Mouse (Mus musculus): ENCODE measurements around the gene Kank2. TPM values are rescaled to one million over a fixed set of nuclear protein-coding genes. Genes with fewer than 3 reads are reported as not detected.
A peak's percentile ranks its signal among the peaks of the same experiment; 100 is the strongest.

Kank2 gene
- total and polyA plus RNA-seq, 3 experiments = 0.09 to 2.3 (median 0.60) TPM

DNA sequence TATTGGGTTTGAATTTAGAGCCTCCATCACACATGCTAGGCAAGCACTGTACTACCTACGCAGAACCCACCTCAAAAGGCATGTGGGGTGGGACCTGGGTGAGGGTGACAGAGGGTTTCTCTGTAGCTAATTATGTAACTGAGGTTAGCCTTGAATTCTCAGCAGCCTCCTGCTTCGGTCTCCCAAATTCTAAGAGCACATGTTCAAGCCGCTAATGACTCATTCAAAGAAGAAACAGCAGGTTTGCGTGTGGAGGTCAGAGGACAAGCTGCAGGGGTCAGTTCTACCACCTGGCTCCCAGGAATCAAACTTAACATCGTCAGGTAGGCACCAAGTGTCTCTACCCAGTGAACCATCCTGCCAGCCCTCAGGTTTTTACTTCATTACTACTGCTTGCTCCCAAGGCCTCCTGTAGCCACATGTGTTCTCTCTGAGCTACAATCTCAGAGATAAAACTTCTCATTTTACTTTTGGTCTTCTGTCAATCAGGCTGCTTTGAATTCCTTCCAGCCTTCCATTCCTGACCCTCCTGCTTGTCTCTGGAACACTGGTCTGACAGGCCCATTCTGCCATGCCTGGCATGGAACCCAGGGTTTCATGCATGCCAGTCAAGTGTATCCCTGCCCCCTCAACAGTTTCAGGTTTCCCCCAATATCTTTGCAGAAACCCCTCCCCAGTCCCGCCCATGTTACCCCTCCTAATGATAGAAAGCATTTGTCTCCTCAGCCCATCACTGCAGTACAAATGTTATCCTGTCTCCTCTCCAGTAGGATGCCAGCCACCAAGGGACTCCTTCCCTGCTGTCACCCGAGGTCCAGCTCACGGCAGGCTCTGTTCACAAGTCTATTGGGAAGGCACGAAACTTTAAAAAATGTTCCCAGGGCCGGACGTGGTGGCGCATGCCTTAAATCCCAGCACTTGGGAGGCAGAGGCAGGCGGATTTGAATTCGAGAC lies 39.7 kb downstream of the Kank2 start:
- H3K4me1 ChIP-seq (ENCODE audit: control insufficient read depth in 1 of 2, insufficient read depth in 2 of 2) = peaks cover 4 to 30% of the 10 kb centered on the region in 2 experiments
- no peak for DNase-seq (ENCODE audit: extremely low read depth)
- peak; percentile 60 for TF ChIP-seq MAX (IDR thresholded peaks at IDR 0.05; ENCODE audit: low read length)
- no peak for TF ChIP-seq USF2 (conservative IDR thresholded peaks at IDR 0.05; ENCODE audit: low read depth, low read length)
- peak; percentile 79 for TF ChIP-seq MYC (IDR thresholded peaks at IDR 0.05; ENCODE audit: low read depth, low read length)
- peak; percentile 23; the same call in 1 of the 2 replicates for TF ChIP-seq MXI1 (IDR thresholded peaks at IDR 0.05; ENCODE audit: low read depth, low read length)
- dilution Hi-C loops (cut with MboI; ENCODE audit: extremely low pct_ligation_motif_present, extremely low pct_unique_long_range_greater_than_20kb, low sequenced_read_pairs) = no loop called here
- H3K36me3 ChIP-seq (replicated peaks in 1 of 2; ENCODE audit: control insufficient read depth in 1 of 2, insufficient read depth in 1 of 2, low read length in 1 of 2) = peaks cover 16 to 39% of the 10 kb centered on the region in 2 experiments
- peaks cover 14% of the 10 kb centered on the region; the same call in 1 of the 2 replicates for H3K79me2 ChIP-seq (replicated peaks; ENCODE audit: control insufficient read depth, extremely low read depth, insufficient read depth, poor library complexity, severe bottlenecking)
- no peaks in the 10 kb centered on the region for H3K9me3 ChIP-seq (replicated peaks; ENCODE audit: low read length)
- H3K4me3 ChIP-seq (replicated peaks in 1 of 3; ENCODE audit: low read depth in 2 of 3, low read length in 2 of 3, poor library complexity in 1 of 3) = peak overlapping the region; percentile 80 to 93 (median 88)
- no peaks in the 10 kb centered on the region for H3K27me3 ChIP-seq (replicated peaks)
- in situ Hi-C loops (cut with MboI; ENCODE audit: low pct_ligation_motif_present, low pct_unique_long_range_greater_than_20kb, low sequenced_read_pairs) = no loop called here
- peak overlapping the region; percentile 90 for H3K4me2 ChIP-seq (ENCODE audit: insufficient read depth, low read depth, poor library complexity, severe bottlenecking)
- H3K27ac ChIP-seq (ENCODE audit: insufficient read depth, low read depth) = no peak overlapping the region
- H3K9ac ChIP-seq (ENCODE audit: insufficient read depth, low read depth) = peak overlapping the region; percentile 93

DNA sequence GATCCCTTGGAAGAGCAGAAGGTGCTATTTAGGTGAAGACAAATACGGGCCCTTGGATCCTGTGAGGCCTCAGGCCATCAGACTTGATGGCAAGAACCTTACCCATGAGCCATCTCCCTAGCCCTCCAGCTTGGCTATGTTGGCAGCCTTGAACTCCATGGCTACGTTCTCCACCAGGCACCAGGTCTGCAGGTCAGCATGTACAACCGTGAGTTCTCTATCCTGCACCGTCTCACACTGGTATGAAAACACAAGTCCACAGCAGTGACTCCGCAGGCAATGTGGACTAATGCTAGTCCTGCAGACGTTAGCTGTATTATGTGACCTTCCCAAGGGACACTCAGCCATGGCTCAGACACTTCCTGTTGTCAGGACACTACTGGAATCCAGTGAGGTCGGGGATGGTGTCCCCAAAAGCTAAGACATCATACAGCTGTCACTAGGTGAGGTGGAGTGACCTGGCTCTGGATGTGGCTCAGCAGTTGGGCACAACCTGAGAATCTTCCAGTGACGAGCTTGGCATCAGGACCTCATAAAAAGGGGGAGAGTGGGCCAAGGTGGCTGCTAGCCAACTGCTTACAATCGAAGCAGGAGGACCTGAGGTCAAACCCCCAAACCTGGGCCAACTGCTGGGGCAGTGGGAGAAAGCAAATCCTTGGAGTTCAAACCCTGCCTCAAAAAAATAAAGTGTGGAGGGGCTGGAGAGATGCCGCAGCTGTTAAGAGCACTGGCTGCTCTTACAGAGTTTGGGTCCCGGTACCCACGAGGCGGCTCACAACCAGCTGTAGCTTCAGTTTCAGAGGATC lies 43.8 kb downstream of the Kank2 start:
- no peak overlapping the region for H3K4me3 ChIP-seq (replicated peaks in 1 of 3; ENCODE audit: low read depth in 2 of 3, low read length in 2 of 3, poor library complexity in 1 of 3)
- peaks cover 4 to 39% of the 10 kb centered on the region in 2 experiments for H3K4me1 ChIP-seq (ENCODE audit: control insufficient read depth in 1 of 2, insufficient read depth in 2 of 2)
- H3K4me2 ChIP-seq (ENCODE audit: insufficient read depth, low read depth, poor library complexity, severe bottlenecking) = no peak overlapping the region
- H3K27ac ChIP-seq (ENCODE audit: insufficient read depth, low read depth) = no peak overlapping the region
- in situ Hi-C loops (cut with MboI; ENCODE audit: low pct_ligation_motif_present, low pct_unique_long_range_greater_than_20kb, low sequenced_read_pairs) (no loop called here), dilution Hi-C loops (cut with MboI; ENCODE audit: extremely low pct_ligation_motif_present, extremely low pct_unique_long_range_greater_than_20kb, low sequenced_read_pairs) (no loop called here)
- no peaks in the 10 kb centered on the region for H3K9me3 ChIP-seq (replicated peaks; ENCODE audit: low read length)
- DNase-seq (ENCODE audit: extremely low read depth) = no peak
- H3K27me3 ChIP-seq (replicated peaks) = no peaks in the 10 kb centered on the region
- no peak overlapping the region for H3K9ac ChIP-seq (ENCODE audit: insufficient read depth, low read depth)
- H3K36me3 ChIP-seq (replicated peaks in 1 of 2; ENCODE audit: control insufficient read depth in 1 of 2, insufficient read depth in 1 of 2, low read length in 1 of 2) = peaks cover 16 to 67% of the 10 kb centered on the region in 2 experiments
- peaks cover 12% of the 10 kb centered on the region; the same call in 1 of the 2 replicates for H3K79me2 ChIP-seq (replicated peaks; ENCODE audit: control insufficient read depth, extremely low read depth, insufficient read depth, poor library complexity, severe bottlenecking)
- TF ChIP-seq ZMIZ1 (IDR thresholded peaks at IDR 0.05; ENCODE audit: low read depth, low read length) = no peak
- TF ChIP-seq SMC3 (IDR thresholded peaks at IDR 0.05; ENCODE audit: low read depth, low read length) = no peak
- TF ChIP-seq TCF12 (IDR thresholded peaks at IDR 0.05; ENCODE audit: low read depth, low read length) = no peak
- TF ChIP-seq MAFK (IDR thresholded peaks at IDR 0.05; ENCODE audit: insufficient replicate concordance, low read length) = no peak
- no peak for TF ChIP-seq IRF4 (IDR thresholded peaks at IDR 0.05; ENCODE audit: low read depth, low read length)
- no peak for TF ChIP-seq KAT2A (IDR thresholded peaks at IDR 0.05; ENCODE audit: insufficient replicate concordance, low read length)
- TF ChIP-seq MYC (IDR thresholded peaks at IDR 0.05; ENCODE audit: low read depth, low read length) = no peak
- no peak for TF ChIP-seq EP300 (IDR thresholded peaks at IDR 0.05; ENCODE audit: low read length)
- TF ChIP-seq NELFE (IDR thresholded peaks at IDR 0.05; ENCODE audit: low read depth, low read length) = no peak
- TF ChIP-seq CHD2 (IDR thresholded peaks at IDR 0.05; ENCODE audit: low read length) = no peak
- TF ChIP-seq HCFC1 (IDR thresholded peaks at IDR 0.05; ENCODE audit: low read depth, low read length) = no peak
- no peak for TF ChIP-seq POLR2AphosphoS2 (IDR thresholded peaks at IDR 0.05; ENCODE audit: low read depth, low read length)
- no peak for TF ChIP-seq USF1 (IDR thresholded peaks at IDR 0.05; ENCODE audit: low read depth, low read length)
- no peak for TF ChIP-seq UBTF (IDR thresholded peaks at IDR 0.05; ENCODE audit: low read depth, low read length)
- no peak for TF ChIP-seq PAX5 (IDR thresholded peaks at IDR 0.05; ENCODE audit: low read length)
